In the genomic region with DNA sequence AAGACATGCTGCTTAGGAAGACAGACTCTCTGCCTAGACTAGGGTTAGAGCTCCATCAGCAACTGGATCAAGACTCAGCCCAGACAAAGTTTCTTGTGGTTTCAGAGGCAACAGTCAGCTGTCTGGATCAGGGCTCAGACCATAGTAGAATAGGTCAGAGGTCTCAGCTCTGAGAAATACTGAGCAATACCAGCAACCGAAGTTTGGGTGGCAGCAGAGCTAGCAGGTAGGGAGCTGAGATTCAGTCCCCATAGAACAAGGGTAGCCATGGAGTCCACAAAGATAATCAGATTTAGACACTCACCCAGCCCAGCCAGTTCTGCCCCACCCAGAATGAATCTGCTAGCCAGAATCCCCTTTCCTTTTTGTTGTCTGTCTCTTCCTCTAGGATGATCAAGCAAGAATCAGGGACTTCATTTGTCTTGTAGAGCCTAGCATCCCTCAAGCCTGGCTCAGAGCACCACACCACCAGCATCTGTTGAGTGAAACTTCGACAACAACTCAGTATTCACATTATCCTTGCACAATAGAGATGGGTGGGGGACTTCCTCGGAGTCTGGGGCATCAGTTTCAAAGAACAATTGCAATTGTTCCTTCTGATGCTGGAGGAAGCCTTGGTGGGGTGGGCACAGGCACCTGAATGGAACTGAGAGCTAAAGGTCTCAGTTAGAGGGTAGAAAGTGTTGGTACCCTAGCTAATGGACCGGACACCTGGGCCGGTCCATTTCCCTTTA, we compare ENCODE assay signal across 23 mouse cellular contexts. TPM values are rescaled to one million over a fixed set of nuclear protein-coding genes. Genes with fewer than 3 reads are reported as not detected.
DNase-seq lines count a peak whose midpoint lies in the region; ATAC-seq and TF ChIP-seq lines count a peak whose summit lies in the region.
"Had no signal": no experiment of that assay in that cellular context is flagged by ENCODE, and none has a peak within 500 bp of the region (broad histone marks: within the 10 kb centered on the region; RNA-seq: fewer than 3 reads in every experiment).

No protein-coding gene starts in this region.

- TF ChIP-seq CTCF in gastrocnemius, adult 2 months (IDR thresholded peaks at IDR 0.05), result peak; percentile 28; the same call in 1 of the 2 replicates

- 0 out of 2 replicates have a peak, but pooled peaks cover 4% of the 10 kb centered on the region for H3K4me1 ChIP-seq in heart, embryonic 12.5 days (replicated peaks)
- H3K4me1 ChIP-seq in liver, embryonic 13.5 days (replicated peaks), result peaks cover 27% of the 10 kb centered on the region
- H3K4me1 ChIP-seq in brown adipose tissue, adult 24 weeks (ENCODE audit: control insufficient read depth, insufficient read depth, insufficient read length, low read length), result peaks cover 8% of the 10 kb centered on the region; the same call in 1 of the 2 replicates

- ATAC-seq in heart, embryonic 12.5 days (ENCODE audit: insufficient number of reproducible peaks, low FRiP score), result no peak
- 0 out of 2 replicates have a peak, but pooled peaks have one; percentile 26 for ATAC-seq in liver, embryonic 13.5 days (ENCODE audit: low read depth)
- no peak for ATAC-seq in megakaryocyte progenitor cell, adult 5-6 weeks (replicated peaks; ENCODE audit: poor library complexity)
- ATAC-seq: activated CD4-positive, CD25-positive, alpha-beta regulatory T cell, adult 4 months; forebrain, embryonic 14.5 days; forebrain, postnatal 0 days; hindbrain, postnatal 0 days; inflammation-experienced regulatory T-cells, adult 6 months had no signal

- no peaks in the 10 kb centered on the region for H3K27me3 ChIP-seq in heart, embryonic 12.5 days (replicated peaks)
- 0 out of 2 replicates have a peak, but pooled peaks cover 6% of the 10 kb centered on the region for H3K27me3 ChIP-seq in liver, embryonic 13.5 days
- H3K27me3 ChIP-seq: embryonic facial prominence, embryonic 12.5 days; embryonic facial prominence, embryonic 15.5 days had no signal

- intact Hi-C loops in gastrocnemius, adult 2 months (cut with DNase I), result loop anchor here (10.0 kb wide), 1 partner anchor 81 kb away; no protein-coding TSS in a partner anchor

- no peak overlapping the region for H3K4me2 ChIP-seq in heart, embryonic 12.5 days
- H3K4me2 ChIP-seq in liver, embryonic 13.5 days, result no peak overlapping the region
- H3K4me2 ChIP-seq: embryonic facial prominence, embryonic 12.5 days; embryonic facial prominence, embryonic 15.5 days; hindbrain, embryonic 14.5 days had no signal

- 0 out of 2 replicates have a peak, but pooled peaks cover 3% of the 10 kb centered on the region for H3K9me3 ChIP-seq in heart, embryonic 12.5 days (replicated peaks)
- no peaks in the 10 kb centered on the region for H3K9me3 ChIP-seq in liver, embryonic 13.5 days (replicated peaks)
- H3K9me3 ChIP-seq: embryonic facial prominence, embryonic 12.5 days; embryonic facial prominence, embryonic 15.5 days had no signal

- H3K4me3 ChIP-seq in gastrocnemius, adult 2 months, result no peak overlapping the region
- H3K4me3 ChIP-seq in heart, embryonic 12.5 days, result no peak overlapping the region
- H3K4me3 ChIP-seq in liver, embryonic 13.5 days (replicated peaks), result no peak overlapping the region
- no peak overlapping the region for H3K4me3 ChIP-seq in brown adipose tissue, adult 24 weeks (ENCODE audit: insufficient read depth, low read depth, low read length)
- H3K4me3 ChIP-seq: embryonic facial prominence, embryonic 12.5 days; embryonic facial prominence, embryonic 15.5 days had no signal

- DNase-seq in gastrocnemius, adult 2 months, result no peak
- DNase-seq in gastrocnemius, postnatal 25 days, result no peak
- peak; percentile 3 for DNase-seq in heart, postnatal 4 days
- no peak for DNase-seq in liver, embryonic 13.5 days
- DNase-seq in liver, result no peak
- DNase-seq: adrenal gland, adult 8-10 months; adrenal gland, postnatal 25 days; cerebellum, adult 2 months; cerebellum, adult 9-11 months; cerebellum, postnatal 25 days; forebrain, postnatal 0 days; gastrocnemius, postnatal 36 days; heart, postnatal 36 days had no signal

- no peak overlapping the region for H3K27ac ChIP-seq in gastrocnemius, adult 2 months
- no peak overlapping the region for H3K27ac ChIP-seq in heart, embryonic 12.5 days (ENCODE audit: poor library complexity, severe bottlenecking)
- H3K27ac ChIP-seq in liver, embryonic 13.5 days, result no peak overlapping the region
- peak overlapping the region; percentile 31 for H3K27ac ChIP-seq in brown adipose tissue, adult 24 weeks (replicated peaks; ENCODE audit: low read depth, low read length)
- H3K27ac ChIP-seq: embryonic facial prominence, embryonic 12.5 days; embryonic facial prominence, embryonic 15.5 days; hindbrain, embryonic 14.5 days; hindbrain, postnatal 0 days had no signal

- no peak overlapping the region for H3K9ac ChIP-seq in heart, embryonic 12.5 days
- no peak overlapping the region for H3K9ac ChIP-seq in liver, embryonic 13.5 days
- H3K9ac ChIP-seq: embryonic facial prominence, embryonic 12.5 days; embryonic facial prominence, embryonic 15.5 days; forebrain, postnatal 0 days; hindbrain, embryonic 14.5 days had no signal

- 75% methylated on average over 5 of the region's 5 CpGs for WGBS in heart, embryonic 12.5 days
- 71% methylated on average over 5 of the region's 5 CpGs for whole genome bisulfite sequencing in liver, embryonic 13.5 days (ENCODE audit: insufficient replicate concordance)

- H3K36me3 ChIP-seq in heart, embryonic 12.5 days, result no peaks in the 10 kb centered on the region
- H3K36me3 ChIP-seq in liver, embryonic 13.5 days, result no peaks in the 10 kb centered on the region
- H3K36me3 ChIP-seq: embryonic facial prominence, embryonic 12.5 days; embryonic facial prominence, embryonic 15.5 days had no signal

RNA-seq across cellular contexts. Expression of gene Top1, which starts 32.3 kb away (rescaled TPM):
- total RNA-seq in gastrocnemius, adult 2 months (2021), result 10 to 100 TPM; 39.5 to 53.2 TPM
- total RNA-seq in gastrocnemius, postnatal 25 days (2021), result 10 to 100 TPM; 33.4 to 34.3 TPM
- 10 to 100 TPM; 56.2 to 63.2 TPM for total RNA-seq in heart, postnatal 4 days (2021)
- polyA plus RNA-seq in heart, embryonic 12.5 days (2016; fragmentation: Nextera tagmentation; extraction: Ambion mirVana), result 60.1 and 63.9 TPM in 2 replicates
- 70.9 and 86.6 TPM in 2 replicates for polyA plus RNA-seq in liver, embryonic 13.5 days (2015; fragmentation: Nextera tagmentation; extraction: Ambion mirVana)
- 32.9 and 44.3 TPM in 2 replicates for polyA plus RNA-seq in brown adipose tissue, adult 24 weeks (2012; ENCODE audit: insufficient read depth, insufficient read length, missing spikeins)
- 119 and 120 TPM in 2 replicates for total RNA-seq in megakaryocyte progenitor cell, adult 5-6 weeks (2015)
- total RNA-seq in megakaryocyte progenitor cell, adult 5-6 weeks (2017), result 149 and 151 TPM in 2 replicates
